Mouse (Mus musculus): ENCODE results near the gene Olfr547. TPM values are rescaled to one million over a fixed set of nuclear protein-coding genes. Genes with fewer than 3 reads are reported as not detected.

Olfr547 gene
- polyA plus RNA-seq, 1 experiment from 2014 or later, result not detected

DNA sequence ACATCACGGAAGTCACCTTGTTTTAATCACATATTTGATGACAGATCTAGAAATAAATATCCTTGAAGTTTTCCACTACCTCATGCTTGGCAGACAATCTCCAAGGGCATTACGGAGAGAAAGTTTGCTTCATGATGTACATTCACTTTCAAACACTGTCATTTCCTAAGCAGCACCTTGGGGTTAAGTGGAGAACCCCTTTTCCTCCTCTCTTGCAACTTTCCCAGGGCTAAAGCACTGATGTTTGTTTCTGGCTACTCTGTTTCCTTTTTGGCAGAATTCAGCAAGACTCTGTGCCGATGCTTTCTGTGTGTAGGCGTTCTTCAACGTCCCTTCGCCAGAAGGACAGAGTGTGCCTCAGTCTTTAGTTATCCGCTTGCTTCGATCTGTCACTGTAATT lies 36.6 kb downstream of the Olfr547 start, which contains the start of gene Olfr550:
TSS of gene Olfr550 (plus strand) at position 301 of the 400 bp plus-strand sequence.
- no peaks in the 10 kb centered on the region for H3K9me3 ChIP-seq (replicated peaks)
- no peak within 1 kb of the TSS for H3K4me2 ChIP-seq
- WGBS, result 93% methylated on average over 8 of the region's 8 CpGs
- no peaks in the 10 kb centered on the region for H3K36me3 ChIP-seq
- H3K4me3 ChIP-seq (replicated peaks), result no peak within 1 kb of the TSS
- no peak within 1 kb of the TSS for H3K9ac ChIP-seq (replicated peaks)
- H3K27me3 ChIP-seq (replicated peaks), result no peaks in the 10 kb centered on the region
- no peaks in the 10 kb centered on the region for H3K4me1 ChIP-seq
- no peak within 1 kb of the TSS for H3K27ac ChIP-seq (replicated peaks)
- ATAC-seq (ENCODE audit: low FRiP score), result no peak

DNA sequence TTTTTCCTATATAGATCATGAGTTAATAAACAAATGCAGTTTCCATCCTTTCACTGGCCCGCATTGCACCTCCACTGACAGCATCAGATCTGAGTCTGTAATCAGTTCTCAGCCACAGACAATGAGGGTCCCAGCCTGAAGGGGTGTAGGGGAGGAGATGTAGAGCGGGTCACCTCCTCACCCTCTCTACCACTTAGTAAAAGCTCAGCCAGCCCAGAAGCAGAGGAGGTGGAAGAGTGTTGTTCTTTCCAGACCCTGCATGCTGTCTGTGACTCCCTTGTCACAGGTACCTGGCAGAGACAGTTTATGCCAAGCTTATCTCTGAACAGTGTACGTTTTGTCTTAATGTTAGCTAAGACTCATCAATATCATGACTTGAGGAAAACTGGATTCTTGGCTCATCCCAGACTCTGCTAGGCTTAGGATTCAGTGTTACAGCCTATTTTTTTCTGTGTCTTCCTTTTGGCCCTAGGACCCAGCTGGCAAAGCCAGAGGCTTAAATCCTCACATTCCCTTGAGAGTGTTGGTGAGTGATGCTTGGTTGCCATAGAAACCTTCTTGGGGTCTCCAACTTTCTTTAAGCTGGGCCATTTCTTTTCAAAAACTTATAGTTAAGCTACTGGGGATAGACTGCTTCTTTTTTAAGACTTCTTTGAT lies 38.8 kb downstream of the Olfr547 start:
- WGBS, result 59% methylated on average over 3 of the region's 3 CpGs
- Histone ChIP-seq H3K36me3 (no peaks in the 10 kb centered on the region), H3K4me1 (no peaks in the 10 kb centered on the region), H3K9ac (replicated peaks) (no peak overlapping the region), H3K4me3 (replicated peaks) (no peak overlapping the region), H3K27me3 (replicated peaks) (no peaks in the 10 kb centered on the region), H3K9me3 (replicated peaks) (no peaks in the 10 kb centered on the region), H3K4me2 (no peak overlapping the region), H3K27ac (replicated peaks) (no peak overlapping the region)
- no peak for ATAC-seq (ENCODE audit: low FRiP score)

DNA sequence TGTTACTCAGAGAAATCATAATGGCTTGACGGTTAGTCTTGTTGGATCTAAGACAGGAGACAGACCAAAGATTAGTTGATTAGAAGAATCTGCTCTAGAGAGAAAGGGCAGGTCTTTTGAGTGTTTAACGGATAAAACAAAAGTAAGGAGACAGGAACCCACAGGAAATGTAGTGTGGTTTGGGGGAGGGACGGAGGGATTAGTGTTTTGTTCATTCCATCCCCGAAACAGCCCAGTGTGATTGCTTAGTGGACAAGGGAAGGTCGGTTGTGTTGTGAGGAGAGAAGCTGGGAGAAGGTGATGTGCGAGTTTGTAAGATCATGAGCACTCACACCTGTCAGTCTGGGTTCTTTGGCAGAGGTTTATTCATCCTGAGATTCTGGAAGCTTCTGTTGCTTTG lies 41.4 kb downstream of the Olfr547 start:
- no peak for ATAC-seq (ENCODE audit: low FRiP score)
- no peaks in the 10 kb centered on the region for H3K36me3 ChIP-seq
- 79% methylated on average over 6 of the region's 6 CpGs for WGBS

More for the DNA sequence above, 41.4 kb downstream of the Olfr547 start:
- H3K4me1 ChIP-seq, result no peaks in the 10 kb centered on the region
- H3K27ac ChIP-seq (replicated peaks), result no peak overlapping the region
- no peak overlapping the region for H3K9ac ChIP-seq (replicated peaks)
- no peaks in the 10 kb centered on the region for H3K9me3 ChIP-seq (replicated peaks)
- H3K4me3 ChIP-seq (replicated peaks), result no peak overlapping the region
- H3K27me3 ChIP-seq (replicated peaks), result no peaks in the 10 kb centered on the region
- H3K4me2 ChIP-seq, result no peak overlapping the region

Other genes starting within 250 kb of the Olfr547 start
- gene Rrm1, start 93.1 kb upstream of the Olfr547 start, polyA plus RNA-seq (2015; fragmentation: Nextera tagmentation; extraction: Ambion mirVana), result 38.0 and 65.1 TPM in 2 replicates
- gene Olfr543, start 53.1 kb upstream of the Olfr547 start, polyA plus RNA-seq (2015; fragmentation: Nextera tagmentation; extraction: Ambion mirVana), result 0.36 and 0.56 TPM in 2 replicates
- 0.14 and 0.18 TPM in 2 replicates for gene Olfr544, start 46.4 kb upstream of the Olfr547 start, polyA plus RNA-seq (2015; fragmentation: Nextera tagmentation; extraction: Ambion mirVana)
- 0.33 and 0.41 TPM in 2 replicates for gene Olfr545, start 35.2 kb upstream of the Olfr547 start, polyA plus RNA-seq (2015; fragmentation: Nextera tagmentation; extraction: Ambion mirVana)
- gene Olfr548-ps1, start 6.1 kb downstream of the Olfr547 start, polyA plus RNA-seq (2015; fragmentation: Nextera tagmentation; extraction: Ambion mirVana), result not detected in 2 replicates
- gene Olfr549, start 15.1 kb downstream of the Olfr547 start, polyA plus RNA-seq (2015; fragmentation: Nextera tagmentation; extraction: Ambion mirVana), result not detected in 2 replicates
- gene Trim21, start 30.7 kb downstream of the Olfr547 start, polyA plus RNA-seq (2015; fragmentation: Nextera tagmentation; extraction: Ambion mirVana), result 0.52 TPM in 1 of 2 replicates, not detected in the other
- gene Olfr550, start 36.7 kb downstream of the Olfr547 start, polyA plus RNA-seq (2015; fragmentation: Nextera tagmentation; extraction: Ambion mirVana), result not detected in 2 replicates
- gene Olfr551, start 57.1 kb downstream of the Olfr547 start, polyA plus RNA-seq (2015; fragmentation: Nextera tagmentation; extraction: Ambion mirVana), result not detected in 2 replicates
- gene Olfr552, start 63.0 kb downstream of the Olfr547 start, polyA plus RNA-seq (2015; fragmentation: Nextera tagmentation; extraction: Ambion mirVana), result not detected in 2 replicates
- not detected in 2 replicates for gene Olfr553, start 83.5 kb downstream of the Olfr547 start, polyA plus RNA-seq (2015; fragmentation: Nextera tagmentation; extraction: Ambion mirVana)
- gene Olfr554, start 103.7 kb downstream of the Olfr547 start, polyA plus RNA-seq (2015; fragmentation: Nextera tagmentation; extraction: Ambion mirVana), result not detected in 2 replicates
- not detected in 2 replicates for gene Olfr555, start 124.1 kb downstream of the Olfr547 start, polyA plus RNA-seq (2015; fragmentation: Nextera tagmentation; extraction: Ambion mirVana)
- gene Olfr556, start 130.2 kb downstream of the Olfr547 start, polyA plus RNA-seq (2015; fragmentation: Nextera tagmentation; extraction: Ambion mirVana), result not detected in 2 replicates
- 7.0 and 10.4 TPM in 2 replicates for gene Trim68, start 152.6 kb downstream of the Olfr547 start, polyA plus RNA-seq (2015; fragmentation: Nextera tagmentation; extraction: Ambion mirVana)
- not detected in 2 replicates for gene Olfr557, start 161.2 kb downstream of the Olfr547 start, polyA plus RNA-seq (2015; fragmentation: Nextera tagmentation; extraction: Ambion mirVana)
- 0.22 and 0.54 TPM in 2 replicates for gene Olfr558, start 167.5 kb downstream of the Olfr547 start, polyA plus RNA-seq (2015; fragmentation: Nextera tagmentation; extraction: Ambion mirVana)
- not detected in 2 replicates for gene Olfr33, start 184.3 kb downstream of the Olfr547 start, polyA plus RNA-seq (2015; fragmentation: Nextera tagmentation; extraction: Ambion mirVana)
- not detected in 2 replicates for gene Olfr559, start 192.7 kb downstream of the Olfr547 start, polyA plus RNA-seq (2015; fragmentation: Nextera tagmentation; extraction: Ambion mirVana)
- not detected in 2 replicates for gene Olfr560, start 224.6 kb downstream of the Olfr547 start, polyA plus RNA-seq (2015; fragmentation: Nextera tagmentation; extraction: Ambion mirVana)
- gene Olfr78, start 224.7 kb downstream of the Olfr547 start, polyA plus RNA-seq (2015; fragmentation: Nextera tagmentation; extraction: Ambion mirVana), result 0.06 TPM in 1 of 2 replicates, not detected in the other
- gene Olfr561, start 236.5 kb downstream of the Olfr547 start, polyA plus RNA-seq (2015; fragmentation: Nextera tagmentation; extraction: Ambion mirVana), result not detected in 2 replicates